Mouse (Mus musculus) erythroblast, embryonic 14.5 days (primary cell): ENCODE results near the gene Cnn3.

Source experiments
- GATA1 ChIP-seq: IDR thresholded peaks from 2 replicates; pipeline ENCODE4 v1.6.1; 2012; ENCODE audit warnings: low read length, inconsistent platforms, mixed read lengths
- TAL1 ChIP-seq: IDR thresholded peaks from 3 replicates; pipeline ENCODE4 v1.6.1; 2012; ENCODE audit warnings: low read length, inconsistent platforms, mixed read lengths

GRCm38 (mm10) chr3:121443861-121444271, 17.6 kb downstream of the Cnn3 start:
- no peak for TF ChIP-seq GATA1
- TF ChIP-seq TAL1, result no peak
